Mouse (Mus musculus): ENCODE measurements around the gene Lsm14b.

DNA sequence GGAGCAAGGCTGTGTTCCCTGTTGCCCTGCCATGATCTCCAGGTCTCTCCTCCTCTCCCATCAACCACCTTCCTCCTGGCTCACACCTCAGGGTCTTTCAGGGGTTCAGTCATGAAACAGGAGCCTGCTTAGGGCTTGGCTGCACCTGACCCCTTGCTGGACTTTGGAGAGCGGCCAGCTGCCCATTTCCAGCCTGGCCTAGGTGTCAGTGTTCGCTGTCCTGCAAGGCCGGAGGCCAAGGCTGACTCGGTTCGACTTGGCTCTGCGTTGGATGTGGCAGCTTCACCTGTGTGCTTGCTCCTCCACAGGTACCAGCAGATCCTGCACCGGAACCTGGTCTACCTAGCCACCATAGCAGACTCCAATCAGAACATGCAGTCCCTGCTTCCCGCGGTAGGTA is 28.2 kb downstream of the Lsm14b start:
- no peak for TF ChIP-seq TBP (conservative IDR thresholded peaks at IDR 0.05; ENCODE audit: low read depth, low read length)
- TF ChIP-seq POLR2A (IDR thresholded peaks at IDR 0.05; ENCODE audit: low read depth, low read length): no peak
- no peak for TF ChIP-seq GABPA (IDR thresholded peaks at IDR 0.05; ENCODE audit: insufficient replicate concordance, low read depth, low read length)
- TF ChIP-seq MXI1 (IDR thresholded peaks at IDR 0.05; ENCODE audit: low read depth, low read length): no peak
- TF ChIP-seq MYC (IDR thresholded peaks at IDR 0.05; ENCODE audit: low read depth, low read length): no peak
- TF ChIP-seq EP300 (IDR thresholded peaks at IDR 0.05; ENCODE audit: low read length): no peak
- no peak for TF ChIP-seq ZC3H11A (IDR thresholded peaks at IDR 0.05; ENCODE audit: low read depth, low read length)
- TF ChIP-seq E2F4 (IDR thresholded peaks at IDR 0.05; ENCODE audit: insufficient replicate concordance, low read depth, low read length): no peak
- no peak for TF ChIP-seq USF2 (conservative IDR thresholded peaks at IDR 0.05; ENCODE audit: low read depth, low read length)
- no peak for TF ChIP-seq CTCF (conservative IDR thresholded peaks at IDR 0.05 in 1 of 2, IDR thresholded peaks at IDR 0.05 in 1 of 2; ENCODE audit: low read depth in 2 of 2, low read length in 2 of 2)
- no peak for TF ChIP-seq TCF12 (IDR thresholded peaks at IDR 0.05; ENCODE audit: low read depth, low read length)
- TF ChIP-seq UBTF (IDR thresholded peaks at IDR 0.05; ENCODE audit: low read depth, low read length): no peak
